Mouse (Mus musculus) frontal cortex, adult (tissue): ENCODE measurements around the gene Fgf22.

Experiments
- ATAC-seq: cut with Nextera tagmentation; 2 replicates; pipeline ENCODE4 v1.9.2; 2017; ENCODE audit warnings: mild to moderate bottlenecking, moderate library complexity, mixed read lengths; ENCODE audit not compliant: low TSS enrichment

The Fgf22 gene

DNA sequence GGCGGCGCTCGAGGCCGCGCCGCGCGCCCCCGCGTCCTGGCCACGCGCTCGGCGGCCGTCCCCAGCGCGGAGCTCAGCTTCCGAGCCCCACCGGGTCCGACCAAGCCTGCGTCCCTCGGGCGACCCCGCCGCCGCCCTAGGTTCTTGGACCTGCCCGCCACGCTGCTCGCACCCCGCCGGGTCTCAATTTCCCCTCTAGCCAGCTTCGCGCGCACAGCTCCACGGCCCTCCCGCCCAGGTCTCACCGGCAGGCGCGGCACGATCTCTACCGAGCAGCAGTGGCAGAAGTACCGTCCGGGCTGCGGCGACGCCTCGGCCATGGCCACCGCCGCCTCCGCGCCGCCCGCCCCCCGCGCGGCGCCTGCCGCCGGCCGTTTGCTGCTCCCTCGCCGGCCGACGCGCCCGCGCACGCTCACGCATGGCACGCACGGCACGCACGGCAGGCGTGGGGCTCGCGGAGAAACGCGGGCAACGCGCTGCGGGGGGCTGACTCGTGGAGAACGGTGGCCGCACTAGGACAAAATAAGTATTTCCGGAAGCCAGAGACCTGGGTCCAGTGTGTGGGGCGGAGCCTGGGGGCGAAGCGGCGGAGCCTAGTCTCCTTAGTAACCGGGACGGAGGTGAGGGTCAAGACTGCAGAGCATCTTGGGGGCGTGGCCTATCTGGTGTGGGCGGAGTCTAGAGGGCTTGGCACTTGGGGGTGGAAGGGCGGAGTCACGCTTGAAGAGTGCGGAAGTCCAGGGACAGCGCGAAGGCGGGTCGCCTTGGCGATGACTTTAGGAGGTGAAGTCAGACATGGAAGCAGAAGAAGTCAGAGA, 11.8 kb downstream of the Fgf22 start, which contains the start of gene Rnf126:
Rnf126 (minus strand) TSS at position 445 of the 818 bp plus-strand sequence.
- peak; percentile 52 for ATAC-seq

GRCm38 (mm10) chr10:79767372-79768244, 12.7 kb downstream of the Fgf22 start:
- peak; percentile 71 for ATAC-seq

GRCm38 (mm10) chr10:79768400-79768799, 13.5 kb downstream of the Fgf22 start:
- ATAC-seq: peak; percentile 8; the same call in 1 of the 2 replicates

DNA sequence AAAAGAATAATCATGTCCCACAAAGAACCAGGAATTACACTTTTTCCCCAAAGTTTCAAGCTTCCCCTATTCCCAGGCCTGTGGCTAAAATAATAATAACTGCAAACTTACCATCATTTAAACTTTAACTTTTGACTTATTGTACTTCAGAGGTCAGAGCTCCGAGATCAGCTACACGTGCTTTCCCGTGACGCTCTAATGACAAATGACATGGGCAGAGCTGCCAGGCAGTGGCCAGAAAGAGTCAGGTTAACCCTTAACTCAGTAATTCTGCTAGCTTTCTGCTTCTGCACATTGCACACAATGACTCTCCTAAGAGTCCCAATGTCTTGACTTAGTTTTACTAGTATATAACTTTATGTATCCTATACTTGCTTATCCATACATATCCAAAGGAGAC, 14.5 kb downstream of the Fgf22 start:
- no peak for ATAC-seq

GRCm38 (mm10) chr10:79772320-79772719, 17.4 kb downstream of the Fgf22 start:
- no peak for ATAC-seq

DNA sequence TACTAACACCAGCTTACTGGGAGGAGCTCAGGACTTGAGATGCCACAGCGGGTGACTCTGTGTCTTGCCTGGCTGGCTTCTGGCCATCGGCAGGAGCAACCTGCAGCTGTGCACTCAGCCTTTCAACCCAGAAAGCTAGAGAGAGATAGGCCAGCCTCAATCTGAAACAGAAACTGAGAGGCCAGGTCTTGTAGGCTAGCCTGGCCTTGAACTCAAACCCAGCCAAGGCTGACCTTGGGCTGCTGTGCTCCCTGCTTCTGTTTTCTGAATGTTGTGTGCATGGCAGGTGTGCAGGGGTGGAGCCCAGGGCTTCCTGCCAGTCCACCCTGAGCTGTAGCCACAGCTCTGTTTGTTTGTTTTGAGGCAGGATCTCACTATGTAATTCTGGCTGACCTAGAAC, 18.3 kb downstream of the Fgf22 start:
- no peak for ATAC-seq

DNA sequence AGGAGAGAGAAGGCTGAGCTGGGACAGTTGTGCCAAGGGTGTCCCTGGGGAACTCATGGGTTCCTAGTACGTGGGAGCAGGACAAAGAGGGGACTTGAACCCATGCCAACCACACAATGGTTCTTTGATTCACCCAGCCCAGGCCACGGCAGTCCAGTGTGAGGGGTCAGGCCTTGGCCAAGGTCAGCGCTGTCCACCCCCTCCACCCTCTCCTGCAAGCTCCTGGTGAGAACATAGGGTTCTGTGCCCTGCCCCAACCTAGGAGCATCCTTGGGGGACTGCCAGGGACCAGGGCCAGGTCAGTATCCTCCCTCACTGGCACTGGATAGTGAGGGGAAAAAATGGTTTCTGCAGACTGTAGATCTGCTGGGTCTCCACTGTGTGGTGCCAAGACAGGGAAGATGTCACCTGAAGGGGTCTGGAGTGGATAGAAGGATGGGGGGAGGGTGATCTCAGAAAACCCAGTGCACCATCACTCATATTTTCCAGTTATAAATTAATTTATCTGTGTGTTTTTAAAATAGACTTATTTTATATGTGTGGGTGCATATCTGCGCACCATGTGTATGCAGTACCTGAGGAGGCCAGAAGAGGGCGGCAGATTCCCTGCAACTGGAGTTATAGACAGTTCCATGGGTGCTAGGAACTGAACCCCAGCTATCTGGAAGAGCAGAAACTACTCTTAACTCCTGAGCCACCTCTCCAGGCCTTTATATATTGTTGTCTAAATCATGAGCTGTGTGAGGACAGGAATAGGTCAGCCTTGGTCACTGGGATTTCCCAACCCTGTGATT, 19.8 kb downstream of the Fgf22 start:
- ATAC-seq: no peak

GRCm38 (mm10) chr10:79777103-79777531, 22.2 kb downstream of the Fgf22 start, which contains the start of gene Fstl3:
Gene Fstl3 (plus strand): TSS chr10:79777272.
- ATAC-seq: no peak

- ATAC-seq: no peak
Observed at GRCm38 (mm10) chr10:79778006-79778405, 23.1 kb downstream of the Fgf22 start.

DNA sequence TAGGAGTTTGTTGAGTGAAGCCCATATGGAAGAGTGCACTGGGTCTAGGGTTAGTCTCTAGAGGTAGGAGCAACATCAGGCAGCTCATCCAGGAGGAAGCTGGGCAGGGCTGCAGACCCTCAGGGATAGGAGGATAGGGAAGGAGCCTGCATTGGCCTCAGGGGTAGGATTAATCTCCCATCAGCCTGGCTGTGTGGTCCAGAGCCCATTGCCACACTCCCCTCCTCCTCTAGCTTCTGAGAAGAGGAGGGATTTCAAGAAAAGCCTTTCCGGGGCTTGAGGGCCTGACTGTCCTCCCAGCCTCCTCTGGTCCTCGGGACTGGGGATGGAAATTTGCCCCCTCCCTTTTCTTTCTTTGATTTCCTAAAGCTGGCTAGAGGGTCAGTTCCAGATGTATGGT, 24.3 kb downstream of the Fgf22 start:
- no peak for ATAC-seq

GRCm38 (mm10) chr10:79779784-79780663, 25.1 kb downstream of the Fgf22 start:
- ATAC-seq: peak; percentile 74

DNA sequence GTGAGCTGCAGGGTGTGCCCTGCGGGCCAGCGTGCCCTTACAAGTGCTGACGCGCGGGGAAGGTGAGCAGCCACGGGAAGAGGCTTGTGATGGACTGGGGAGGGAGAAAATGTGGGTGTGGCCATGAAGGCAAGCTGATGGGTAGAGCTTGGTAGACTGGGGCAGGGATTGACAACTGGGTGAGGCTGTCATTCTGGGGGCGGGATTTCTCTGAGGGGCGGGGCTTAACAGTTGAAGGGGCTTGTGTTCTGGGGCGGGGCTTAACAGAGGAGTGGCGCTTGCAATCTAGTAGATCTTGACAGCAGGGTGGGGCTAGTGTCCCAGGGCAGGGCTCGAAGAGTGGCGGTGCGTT, 25.8 kb downstream of the Fgf22 start:
- peak; percentile 57 for ATAC-seq

- no peak for ATAC-seq
Observed at GRCm38 (mm10) chr10:79781139-79781538, 26.3 kb downstream of the Fgf22 start.

GRCm38 (mm10) chr10:79781956-79782355, 27.1 kb downstream of the Fgf22 start:
- ATAC-seq: no peak

- no peak for ATAC-seq
Observed at GRCm38 (mm10) chr10:79783050-79783449, 28.2 kb downstream of the Fgf22 start.

DNA sequence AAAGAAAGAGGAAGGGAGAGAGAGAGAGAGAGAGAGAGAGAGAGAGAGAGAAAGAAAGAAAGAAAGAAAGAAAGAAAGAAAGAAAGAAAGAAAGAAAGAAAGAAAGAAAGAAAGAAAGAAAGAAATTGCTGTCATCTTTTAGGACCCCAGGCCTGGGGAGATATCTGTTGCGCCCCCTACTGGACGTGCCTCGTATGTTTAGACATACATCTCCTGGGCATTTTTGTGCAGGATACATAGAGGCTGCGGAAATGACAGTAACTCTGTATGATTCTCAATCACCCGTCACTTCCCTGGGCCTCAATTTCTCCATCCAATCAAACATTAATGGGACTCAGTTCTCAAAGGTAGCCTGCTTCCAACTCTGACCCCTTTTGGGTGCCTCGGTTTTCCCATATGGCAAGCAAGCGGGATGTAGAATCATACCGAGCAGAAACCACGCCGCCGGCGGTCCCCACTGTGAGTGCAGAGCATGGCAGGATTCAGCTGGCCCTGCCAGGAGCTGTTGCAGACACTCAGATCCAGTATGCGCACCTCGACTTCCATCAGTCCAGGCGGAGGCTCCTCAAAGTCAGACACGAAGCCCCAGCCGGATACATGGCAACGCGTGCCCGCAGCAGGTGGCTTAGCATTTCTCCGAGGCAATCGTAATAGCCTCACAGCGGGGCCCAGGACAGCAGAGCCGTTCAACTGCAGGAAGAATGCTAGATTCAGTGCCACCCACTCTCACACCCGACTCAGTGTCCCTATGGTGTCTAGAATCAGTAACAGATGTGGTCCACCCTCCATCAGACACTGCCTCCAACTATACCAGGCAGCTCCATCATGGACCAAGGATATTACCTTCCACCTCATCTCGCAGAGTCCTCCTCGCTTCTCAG, 29.3 kb downstream of the Fgf22 start:
- peak; percentile 7; the same call in 1 of the 2 replicates for ATAC-seq

- ATAC-seq: no peak
Observed at GRCm38 (mm10) chr10:79788386-79789158, 33.7 kb downstream of the Fgf22 start.

DNA sequence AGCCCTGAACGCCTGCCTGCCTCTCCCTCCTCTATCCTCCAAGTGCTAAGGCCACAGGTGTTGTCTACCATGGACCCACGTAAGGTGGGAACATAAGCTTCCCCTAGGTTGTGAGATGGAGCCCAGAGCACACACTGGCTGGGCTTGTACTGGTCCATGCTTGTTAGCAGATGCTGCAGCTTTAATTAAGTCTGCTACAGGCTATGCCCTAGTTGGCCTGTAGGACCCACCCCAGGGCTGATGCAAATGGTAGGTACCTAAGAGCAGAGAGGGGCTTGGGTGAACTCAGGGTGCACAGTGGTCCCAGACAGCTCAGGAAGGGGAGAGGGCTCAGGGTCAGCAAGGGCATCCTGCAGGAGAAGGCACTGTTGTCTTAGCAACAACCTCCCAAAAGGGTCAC, 34.7 kb downstream of the Fgf22 start:
- no peak for ATAC-seq

- no peak for ATAC-seq
Observed at GRCm38 (mm10) chr10:79790861-79791260, 36.0 kb downstream of the Fgf22 start, which contains the start of gene Prss57. Gene Prss57 (minus strand): TSS chr10:79790961.
